Mouse (Mus musculus) liver, postnatal 0 days (tissue): ENCODE measurements at regions not wholly inside any gene's neighbourhood (a gene's known extent, or its start where the extent isn't known, plus 50 kb on each side); places are given as distances from the start of the nearest gene placed in this dataset.

Source experiments
- ATAC-seq: fragments of 200-750 bp; cut with Nextera tagmentation; 2 replicates; pipeline ENCODE4 v1.8.0; 2017; ENCODE audit warnings: mild to moderate bottlenecking, moderate library complexity
- DNase-seq: peaks from one replicate; pipeline ENCODE4 v3.0.0-alpha.2; 2016
- H3K27ac ChIP-seq: fragments of 300-500 bp; sonication (generic); 2 replicates; pipeline ENCODE4 v1.5.1; 2014; ENCODE audit warnings: antibody characterized with exemption, moderate library complexity, mild to moderate bottlenecking, low read depth
- H3K27me3 ChIP-seq: fragments of 300-500 bp; sonication (generic); 2 replicates; pipeline ENCODE4 v1.6.1; 2014; ENCODE audit warnings: low read length, control low read depth, mixed read lengths; ENCODE audit not compliant: insufficient read depth
- H3K36me3 ChIP-seq: fragments of 300-500 bp; sonication (generic); replicated peaks from 2 replicates; pipeline ENCODE4 v1.6.1; 2014; ENCODE audit warnings: mild to moderate bottlenecking, control low read depth, low read length, moderate library complexity, mixed read lengths; ENCODE audit not compliant: insufficient read depth
- H3K4me1 ChIP-seq: fragments of 300-500 bp; sonication (generic); 2 replicates; pipeline ENCODE4 v1.6.1; 2014; ENCODE audit warnings: antibody characterized with exemption, mild to moderate bottlenecking, control low read depth; ENCODE audit not compliant: insufficient read depth
- H3K4me2 ChIP-seq: fragments of 300-500 bp; sonication (generic); 2 replicates; pipeline ENCODE4 v1.6.1; 2014; ENCODE audit warnings: low read depth, mild to moderate bottlenecking, low read length, moderate library complexity, mixed read lengths
- H3K4me3 ChIP-seq: fragments of 300-500 bp; sonication (generic); 2 replicates; pipeline ENCODE4 v1.5.1; 2014; ENCODE audit warnings: low read depth, low read length
- H3K9ac ChIP-seq: fragments of 300-500 bp; sonication (generic); replicated peaks from 2 replicates; pipeline ENCODE4 v1.6.1; 2014; ENCODE audit warnings: mild to moderate bottlenecking, moderate library complexity
- H3K9me3 ChIP-seq: fragments of 300-500 bp; sonication (generic); 2 replicates; pipeline ENCODE4 v1.6.1; 2016; ENCODE audit warnings: mild to moderate bottlenecking, control low read depth, low read length, mixed read lengths
- CTCF ChIP-seq: sonication (generic); IDR thresholded peaks from 2 replicates; pipeline ENCODE4 v1.5.1; 2016; ENCODE audit warnings: antibody characterized with exemption, low read depth
- EP300 ChIP-seq: IDR thresholded peaks from 2 replicates; pipeline ENCODE4 v1.6.1; 2016; ENCODE audit warnings: antibody characterized with exemption, low read depth, mild to moderate bottlenecking
- WGBS: fragments of 180-500 bp; shearing (Covaris S2); extraction: QIAGEN DNeasy Blood & Tissue Kit; methylation state at CpG from one replicate; pipeline ENCODE4 v1.1.7; 2014; ENCODE audit not compliant: insufficient replicate concordance; 5-methylcytosine and 5-hydroxymethylcytosine counted together

DNA sequence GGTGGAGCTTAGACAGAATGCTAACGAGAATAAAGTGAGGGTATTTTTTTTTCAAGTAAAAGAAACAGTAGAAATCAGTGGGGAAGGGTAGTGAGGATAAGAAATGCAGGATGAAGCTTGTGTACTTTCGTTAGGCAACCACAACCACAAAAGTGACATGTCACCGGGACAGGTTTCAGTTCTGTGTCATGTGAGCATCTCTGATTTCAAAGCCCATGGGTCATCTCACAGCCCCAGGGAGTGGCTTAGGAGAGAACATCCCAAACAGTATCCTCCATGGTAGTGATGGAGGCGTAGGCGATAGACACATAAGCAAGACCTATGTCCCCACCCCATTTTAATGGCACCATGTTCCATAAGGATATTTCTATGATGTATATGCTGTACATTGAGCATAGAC lies 147.4 kb upstream of the Arl4c start:
- Histone ChIP-seq H3K36me3 (no peaks in the 10 kb centered on the region), H3K4me3 (no peak overlapping the region), H3K27ac (no peak overlapping the region), H3K4me2 (no peak overlapping the region), H3K9me3 (no peaks in the 10 kb centered on the region), H3K4me1 (no peaks in the 10 kb centered on the region), H3K9ac (no peak overlapping the region), H3K27me3 (no peaks in the 10 kb centered on the region)
- 72% methylated on average over 5 of the region's 5 CpGs for WGBS
- no peak for ATAC-seq
- no peak for TF ChIP-seq CTCF
- no peak for TF ChIP-seq EP300
- no peak for DNase-seq

DNA sequence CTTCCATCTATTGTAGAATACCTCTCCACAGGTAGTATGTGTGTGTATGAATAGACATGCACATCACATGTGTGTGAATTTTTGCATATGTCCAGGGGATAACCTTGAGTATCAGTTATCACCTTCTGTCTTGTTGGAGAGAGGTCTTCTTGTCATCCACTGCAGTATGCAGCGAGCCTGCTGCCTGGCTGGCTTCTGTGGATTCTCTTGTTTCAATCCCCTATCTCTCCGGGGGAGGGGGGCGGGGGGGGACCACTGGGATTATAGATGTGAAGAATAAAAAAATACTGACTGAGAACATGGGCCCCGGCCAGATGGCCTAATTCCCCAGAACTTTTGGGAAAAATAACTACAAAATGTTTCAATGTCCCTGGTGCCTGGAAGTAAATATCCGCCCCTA lies 149.9 kb upstream of the Arl4c start:
- Histone ChIP-seq H3K4me3 (no peak overlapping the region), H3K27ac (no peak overlapping the region), H3K4me2 (no peak overlapping the region), H3K27me3 (no peaks in the 10 kb centered on the region), H3K9ac (no peak overlapping the region), H3K9me3 (no peaks in the 10 kb centered on the region), H3K4me1 (no peaks in the 10 kb centered on the region), H3K36me3 (no peaks in the 10 kb centered on the region)
- DNase-seq (no peak), ATAC-seq (no peak)
- WGBS, result 71% methylated on average over 5 of the region's 5 CpGs
- TF ChIP-seq EP300, result no peak
- TF ChIP-seq CTCF, result no peak

DNA sequence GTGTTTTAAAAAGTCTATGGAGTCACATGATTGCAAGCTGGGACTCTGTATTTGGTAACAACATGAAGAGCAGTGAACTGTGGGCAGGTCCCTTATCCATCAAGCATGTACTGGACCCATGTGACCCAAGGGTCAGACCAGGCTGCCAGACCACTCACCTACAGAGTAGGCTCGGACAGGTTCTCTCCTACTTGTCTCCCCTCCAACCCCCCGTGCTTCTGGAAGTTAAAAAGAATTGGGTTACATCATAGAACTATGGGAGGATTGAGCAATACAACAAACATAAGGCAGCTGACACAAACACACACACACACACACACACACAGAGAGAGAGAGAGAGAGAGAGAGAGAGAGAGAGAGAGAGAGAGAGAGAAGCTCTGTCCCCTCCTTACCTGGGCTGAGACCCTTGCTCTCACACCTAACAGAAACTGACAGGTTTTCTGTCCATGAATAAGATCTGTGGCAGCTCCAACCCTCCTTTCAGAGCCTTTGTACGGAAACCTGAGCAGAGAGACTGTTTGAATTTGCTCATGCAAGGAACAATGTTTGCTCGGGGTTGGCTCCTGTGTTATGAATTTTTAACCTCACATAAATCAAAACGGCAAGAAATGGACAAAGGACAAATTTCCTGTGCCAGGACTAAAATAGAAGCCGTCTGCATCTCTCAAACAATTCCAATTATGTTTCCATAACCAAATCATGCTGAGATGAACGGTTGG lies 159.0 kb upstream of the Arl4c start:
- 38% methylated on average over 7 of the region's 7 CpGs for WGBS
- peak; percentile 48 for ATAC-seq

DNA sequence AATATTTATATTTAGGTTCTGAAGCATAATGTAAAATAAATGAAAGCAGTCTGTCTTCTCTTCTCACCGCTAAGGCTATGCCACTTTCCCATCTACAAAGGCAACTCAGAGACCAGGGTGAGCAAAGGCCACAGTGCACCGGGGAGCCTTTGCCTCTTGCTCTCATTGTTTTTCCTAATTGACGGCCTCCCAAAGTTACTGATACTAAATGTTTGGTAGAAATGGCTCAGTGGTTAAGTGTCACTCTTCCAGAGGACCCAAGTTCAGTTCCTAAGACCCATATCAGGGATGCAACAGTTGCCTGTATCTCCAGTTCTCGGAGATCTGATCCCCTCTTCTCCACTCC lies 159.5 kb upstream of the Arl4c start:
- H3K9ac ChIP-seq, result no peak overlapping the region
- TF ChIP-seq CTCF, result no peak
- TF ChIP-seq EP300, result no peak
- H3K4me2 ChIP-seq, result no peak overlapping the region
- no peak overlapping the region for H3K27ac ChIP-seq
- DNase-seq, result no peak
- H3K4me3 ChIP-seq, result no peak overlapping the region
- H3K4me1 ChIP-seq, result no peaks in the 10 kb centered on the region
- WGBS, result 64% methylated on average over 4 of the region's 4 CpGs
- ATAC-seq, result no peak
- no peaks in the 10 kb centered on the region for H3K9me3 ChIP-seq
- H3K27me3 ChIP-seq, result no peaks in the 10 kb centered on the region
- no peaks in the 10 kb centered on the region for H3K36me3 ChIP-seq

More for the DNA sequence above, 159.0 kb upstream of the Arl4c start:
- no peak for DNase-seq
- Histone ChIP-seq H3K36me3 (no peaks in the 10 kb centered on the region), H3K27me3 (no peaks in the 10 kb centered on the region), H3K9ac (no peak overlapping the region), H3K4me1 (no peaks in the 10 kb centered on the region), H3K27ac (no peak overlapping the region), H3K4me2 (no peak overlapping the region), H3K9me3 (no peaks in the 10 kb centered on the region), H3K4me3 (no peak overlapping the region)
- TF ChIP-seq EP300 (no peak), CTCF (no peak)

DNA sequence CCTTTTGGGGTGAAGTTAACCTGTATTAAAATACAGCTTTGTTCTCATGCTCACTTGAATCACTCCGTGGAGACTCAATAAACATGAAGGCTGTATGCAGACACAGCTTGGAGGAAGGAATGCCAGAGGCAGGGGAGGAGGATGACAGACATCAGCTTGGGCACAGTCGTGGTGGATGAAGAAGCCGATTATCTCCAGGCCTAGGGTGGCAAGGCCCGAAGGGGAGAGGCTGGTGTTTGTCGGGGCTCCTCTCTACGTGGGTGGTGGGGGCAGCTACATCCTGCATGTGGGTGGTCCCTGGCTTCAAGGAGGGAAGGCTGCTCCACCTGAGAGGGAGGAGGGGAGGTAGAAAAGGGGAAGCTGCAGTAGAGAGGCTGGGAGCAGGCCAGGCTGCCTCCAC lies 163.4 kb upstream of the Arl4c start:
- H3K9me3 ChIP-seq, result no peaks in the 10 kb centered on the region
- H3K36me3 ChIP-seq, result no peaks in the 10 kb centered on the region
- H3K27me3 ChIP-seq, result no peaks in the 10 kb centered on the region
- no peak overlapping the region for H3K4me2 ChIP-seq
- no peak overlapping the region for H3K27ac ChIP-seq
- TF ChIP-seq CTCF, result no peak
- no peak for TF ChIP-seq EP300
- no peak overlapping the region for H3K9ac ChIP-seq
- no peak for ATAC-seq
- H3K4me1 ChIP-seq, result no peaks in the 10 kb centered on the region
- DNase-seq, result no peak
- WGBS, result 40% methylated on average over 6 of the region's 6 CpGs
- no peak overlapping the region for H3K4me3 ChIP-seq

DNA sequence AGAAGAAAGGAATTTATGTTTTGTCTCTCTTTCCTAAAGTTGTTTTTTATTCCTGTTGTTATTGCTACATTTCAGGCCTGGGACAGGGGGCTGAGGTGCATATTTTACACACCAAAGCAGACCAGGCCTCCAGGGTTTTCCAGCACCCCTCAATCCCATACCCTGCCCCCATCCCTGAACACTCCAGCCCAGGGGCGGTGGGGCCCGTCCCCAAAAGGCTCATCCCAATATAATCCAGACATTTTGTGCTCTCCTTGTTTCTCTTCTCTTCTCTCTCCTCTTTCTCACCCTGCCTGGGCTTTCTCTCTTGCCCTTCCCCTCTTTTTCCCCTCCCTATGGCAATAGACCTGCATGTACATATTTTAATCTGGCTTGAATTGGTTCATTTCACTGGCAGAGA lies 164.6 kb upstream of the Arl4c start:
- Histone ChIP-seq H3K27ac (no peak overlapping the region), H3K27me3 (no peaks in the 10 kb centered on the region), H3K36me3 (no peaks in the 10 kb centered on the region), H3K9me3 (no peaks in the 10 kb centered on the region), H3K4me2 (no peak overlapping the region), H3K4me3 (no peak overlapping the region), H3K4me1 (no peaks in the 10 kb centered on the region), H3K9ac (no peak overlapping the region)
- DNase-seq (no peak), ATAC-seq (no peak)
- 71% methylated on average over 2 of the region's 2 CpGs for WGBS
- no peak for TF ChIP-seq CTCF
- TF ChIP-seq EP300, result no peak

DNA sequence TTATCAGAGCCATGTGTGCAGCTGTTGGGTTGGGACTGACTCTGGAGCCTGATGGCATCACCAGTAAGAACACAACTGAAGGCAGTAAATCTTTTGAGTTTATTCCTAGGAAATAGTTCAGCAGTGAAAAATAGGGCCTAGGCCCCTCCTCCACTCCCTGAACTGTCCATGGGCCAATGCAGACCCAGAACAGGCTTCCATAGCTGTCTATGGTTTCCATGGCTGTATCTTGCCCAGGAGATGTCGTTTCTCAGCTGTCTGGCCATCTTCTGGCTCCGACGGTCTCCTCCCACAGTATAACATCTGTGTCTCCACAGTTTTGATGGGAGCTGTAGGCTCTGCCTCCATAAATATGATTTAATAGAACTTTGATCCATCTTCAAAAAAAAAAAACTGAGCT lies 165.1 kb upstream of the Arl4c start:
- 84% methylated on average over 3 of the region's 3 CpGs for WGBS
- Histone ChIP-seq H3K9ac (no peak overlapping the region), H3K27ac (no peak overlapping the region), H3K9me3 (no peaks in the 10 kb centered on the region), H3K27me3 (no peaks in the 10 kb centered on the region), H3K36me3 (no peaks in the 10 kb centered on the region), H3K4me3 (no peak overlapping the region), H3K4me2 (no peak overlapping the region), H3K4me1 (no peaks in the 10 kb centered on the region)
- TF ChIP-seq EP300 (no peak), CTCF (no peak)
- ATAC-seq (no peak), DNase-seq (no peak)
